ENCODE assay signal across 29 mouse cellular contexts in the genomic region with DNA sequence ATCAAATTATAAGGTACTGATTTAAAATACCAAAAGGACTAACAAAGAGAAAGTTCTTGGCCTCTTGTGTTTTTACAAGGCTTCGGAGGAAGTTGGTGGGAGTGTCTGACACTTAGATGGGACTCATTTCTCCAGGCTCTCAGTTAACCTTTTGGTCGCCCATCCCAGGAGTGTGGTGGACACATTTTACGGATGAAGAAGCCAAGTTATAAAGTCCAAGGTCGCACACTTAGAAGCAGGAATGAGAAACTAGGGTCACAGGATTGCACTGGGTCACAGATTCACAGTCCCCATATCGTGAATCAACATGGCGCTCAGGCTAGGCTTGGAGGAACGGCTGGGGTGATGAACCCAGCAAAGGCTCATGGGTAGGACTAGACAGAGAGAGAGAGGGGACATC. TPM values are rescaled to one million over a fixed set of nuclear protein-coding genes. Genes with fewer than 3 reads are reported as not detected.
DNase-seq lines count a peak whose midpoint lies in the region; ATAC-seq and TF ChIP-seq lines count a peak whose summit lies in the region.
"Had no signal": no experiment of that assay in that cellular context is flagged by ENCODE, and none has a peak within 500 bp of the region (broad histone marks: within the 10 kb centered on the region; RNA-seq: fewer than 3 reads in every experiment).

No protein-coding gene starts in this region.

- no peak overlapping the region for H3K9ac ChIP-seq in kidney, embryonic 15.5 days
- H3K9ac ChIP-seq: embryonic facial prominence, embryonic 12.5 days; forebrain, postnatal 0 days; limb, embryonic 15.5 days; midbrain, embryonic 12.5 days had no signal

- no peaks in the 10 kb centered on the region for H3K36me3 ChIP-seq in kidney, adult 2 months (ENCODE audit: control insufficient read depth, insufficient read depth, low read length)
- H3K36me3 ChIP-seq in E14TG2a.4 (ENCODE audit: insufficient read depth, low read length), result no peaks in the 10 kb centered on the region
- no peaks in the 10 kb centered on the region for H3K36me3 ChIP-seq in kidney, embryonic 15.5 days
- H3K36me3 ChIP-seq: embryonic facial prominence, embryonic 12.5 days; limb, embryonic 10.5 days; limb, embryonic 15.5 days; midbrain, embryonic 12.5 days; neural tube, embryonic 13.5 days had no signal

- no peak for TF ChIP-seq CTCF in kidney, adult 2 months (conservative IDR thresholded peaks at IDR 0.05; ENCODE audit: insufficient read depth, insufficient read length, low read depth, low read length)
- TF ChIP-seq CTCF in E14TG2a.4 (conservative IDR thresholded peaks at IDR 0.05; ENCODE audit: low read length), result no peak

- 0 out of 2 replicates have a peak, but pooled peaks have one; percentile 7 for ATAC-seq in kidney, embryonic 15.5 days (replicated peaks; ENCODE audit: low FRiP score)
- ATAC-seq: forebrain, postnatal 0 days had no signal

- peak overlapping the region; percentile 57; the same call in 1 of the 2 replicates for H3K27ac ChIP-seq in kidney, adult 2 months (ENCODE audit: insufficient read depth, low read depth, low read length)
- H3K27ac ChIP-seq in kidney, embryonic 15.5 days, result no peak overlapping the region
- H3K27ac ChIP-seq: embryonic facial prominence, embryonic 12.5 days; hindbrain, postnatal 0 days; kidney, postnatal 0 days; limb, embryonic 10.5 days; limb, embryonic 15.5 days; midbrain, embryonic 12.5 days; neural tube, embryonic 13.5 days had no signal

- WGBS in kidney, adult 2 months, result 53% methylated on average over 7 of the region's 7 CpGs
- whole genome bisulfite sequencing in kidney, embryonic 15.5 days, result 29% methylated on average over 7 of the region's 7 CpGs

- no peak for TF ChIP-seq POLR2A in kidney, adult 2 months (IDR thresholded peaks at IDR 0.05; ENCODE audit: low read depth, low read length)

- H3K27me3 ChIP-seq in kidney, adult 2 months (replicated peaks; ENCODE audit: control insufficient read depth, insufficient read depth, low read length), result no peaks in the 10 kb centered on the region
- peaks cover 8% of the 10 kb centered on the region; the same call in 1 of the 2 replicates for H3K27me3 ChIP-seq in E14TG2a.4 (ENCODE audit: insufficient read depth, low read length)
- no peaks in the 10 kb centered on the region for H3K27me3 ChIP-seq in kidney, embryonic 15.5 days
- H3K27me3 ChIP-seq: embryonic facial prominence, embryonic 12.5 days; limb, embryonic 15.5 days; neural tube, embryonic 13.5 days had no signal

- H3K4me3 ChIP-seq in kidney, adult 2 months (ENCODE audit: insufficient read depth, low read depth, low read length), result no peak overlapping the region
- H3K4me3 ChIP-seq in E14TG2a.4 (replicated peaks; ENCODE audit: low read length), result peak overlapping the region; percentile 53
- no peak overlapping the region for H3K4me3 ChIP-seq in kidney, embryonic 15.5 days (replicated peaks)

- peak; percentile 83 for DNase-seq in kidney, adult 2 months
- DNase-seq in kidney, postnatal 4 days, result no peak
- peak; percentile 38 for DNase-seq in R1 (ENCODE audit: low read depth, low spot score)
- no peak for DNase-seq in cerebellum, adult 8-10 months
- no peak for DNase-seq in ovary, postnatal 14 days (ENCODE audit: low spot score)
- DNase-seq in lung, adult 18-20 months, result no peak
- DNase-seq: adrenal gland, adult 8-10 months; B cell, adult 2 months; cerebellum, adult 9-11 months; embryo, embryonic 11 days; forebrain, postnatal 0 days; heart, postnatal 14 days; lung, postnatal 4 days; thymus, postnatal 14 days had no signal

- no peaks in the 10 kb centered on the region for H3K9me3 ChIP-seq in E14TG2a.4 (ENCODE audit: low read length)
- H3K9me3 ChIP-seq in kidney, embryonic 15.5 days (replicated peaks), result no peaks in the 10 kb centered on the region
- H3K9me3 ChIP-seq: embryonic facial prominence, embryonic 12.5 days; limb, embryonic 10.5 days; limb, embryonic 15.5 days; megakaryocyte, embryonic 14.5 days; midbrain, embryonic 12.5 days; neural tube, embryonic 13.5 days had no signal

- peaks cover 4% of the 10 kb centered on the region; the same call in 1 of the 2 replicates for H3K4me1 ChIP-seq in kidney, adult 2 months (ENCODE audit: control insufficient read depth, insufficient read depth, low read length)
- H3K4me1 ChIP-seq in E14TG2a.4 (replicated peaks; ENCODE audit: low read depth, low read length), result peaks cover 47% of the 10 kb centered on the region
- H3K4me1 ChIP-seq in kidney, embryonic 15.5 days, result peaks cover 30% of the 10 kb centered on the region
- H3K4me1 ChIP-seq: embryonic facial prominence, embryonic 12.5 days had no signal

- H3K4me2 ChIP-seq in kidney, embryonic 15.5 days, result no peak overlapping the region

RNA-seq across cellular contexts. Expression of gene Myom3, which starts 2.1 kb away (rescaled TPM):
- polyA plus RNA-seq in kidney, adult 2 months (2012; rRNA removed), result 0.10 and 1.5 TPM in 2 replicates
- 1.1 and 1.7 TPM in 2 replicates for polyA plus RNA-seq in kidney, embryonic 15.5 days (2015; fragmentation: Nextera tagmentation; extraction: Ambion mirVana)
- polyA plus RNA-seq: forebrain, embryonic 11.5 days had no signal

RNA-seq across cellular contexts. Expression of gene Il22ra1, which starts 33.6 kb away (rescaled TPM):
- 3.0 and 4.1 TPM in 2 replicates for polyA plus RNA-seq in kidney, adult 2 months (2012; rRNA removed)
- 0.06 and 0.09 TPM in 2 replicates for polyA plus RNA-seq in kidney, embryonic 15.5 days (2015; fragmentation: Nextera tagmentation; extraction: Ambion mirVana)
- polyA plus RNA-seq: embryonic facial prominence, embryonic 12.5 days; forebrain, embryonic 11.5 days; forebrain, postnatal 0 days; heart, embryonic 14.5 days; hindbrain, embryonic 11.5 days; hindbrain, postnatal 0 days; limb, embryonic 10.5 days; lung, postnatal 0 days; midbrain, embryonic 12.5 days; midbrain, postnatal 0 days; neural tube, embryonic 13.5 days had no signal

Comparison
In these comparisons a context has a peak if more than half of its experiments do, and no peak if none do; other contexts are left out.
1. DNase-seq: peak in kidney, adult 2 months (single experiment) and R1 (single experiment); none in kidney, postnatal 4 days (0 of 2), cerebellum, adult 8-10 months (single experiment), ovary, postnatal 14 days (single experiment) and lung, adult 18-20 months (0 of 2).